Mouse (Mus musculus) heart, adult 2 months (tissue): ENCODE data around the gene Fut9.

Source experiments
- CTCF ChIP-seq: fragments of 200-600 bp; IDR thresholded peaks from 2 replicates; pipeline ENCODE4 v1.8.1; 2022; ENCODE audit warnings: antibody characterized with exemption, mild to moderate bottlenecking, moderate library complexity
- EP300 ChIP-seq: fragments of 200-500 bp; IDR thresholded peaks from 2 replicates; pipeline ENCODE4 v1.6.1; 2011; ENCODE audit warnings: low read depth, low read length, control low read depth; ENCODE audit not compliant: insufficient read depth
- POLR2A ChIP-seq: fragments of 200-500 bp; IDR thresholded peaks from 2 replicates; pipeline ENCODE4 v1.6.1; 2011; ENCODE audit warnings: mild to moderate bottlenecking, low read depth, low read length, control low read depth; ENCODE audit not compliant: insufficient read depth

- TF ChIP-seq CTCF (no peak), EP300 (no peak), POLR2A (no peak)
Observed at GRCm38 (mm10) chr4:25813340-25813739, 13.3 kb upstream of the Fut9 start.
